Mouse (Mus musculus) MEL (cell line): Measurements from ENCODE around the gene Rae1. TPM values are rescaled to one million over a fixed set of nuclear protein-coding genes. Genes with fewer than 3 reads are reported as not detected.

ENCODE experiments used
- DNase-seq: peaks from one replicate; pipeline ENCODE4 v3.0.0; 2011; ENCODE audit warnings: low read depth, low spot score
- H3K27ac ChIP-seq: 2 replicates; pipeline ENCODE4 v1.5.1; 2012; ENCODE audit warnings: low read depth, mild to moderate bottlenecking, control low read depth, low read length, moderate library complexity; ENCODE audit not compliant: control insufficient read depth
- H3K27me3 ChIP-seq, 2 experiments: fragments of 150-350 bp in 1 of 2; sonication (generic) in 1 of 2; 2 replicates each; pipeline ENCODE4 v1.6.1; 2012; ENCODE audit warnings: low read length in 2 of 2, mild to moderate bottlenecking in 2 of 2, improper control_type of control experiment in 1 of 2, moderate library complexity in 1 of 2; ENCODE audit not compliant: insufficient read depth in 2 of 2, control insufficient read depth in 1 of 2
- H3K36me3 ChIP-seq, 2 experiments: 2 replicates each; pipeline ENCODE4 v1.6.1; 2012 to 2014; ENCODE audit warnings: low read length in 2 of 2, improper control_type of control experiment in 1 of 2, inconsistent platforms in 1 of 2, mild to moderate bottlenecking in 1 of 2; ENCODE audit not compliant: insufficient read depth in 2 of 2, control insufficient read depth in 1 of 2
- H3K4me1 ChIP-seq, 2 experiments: fragments of 150-350 bp in 1 of 2; sonication (generic) in 1 of 2; 2 replicates each; pipeline ENCODE4 v1.6.1; 2012; ENCODE audit warnings: low read length in 2 of 2, improper control_type of control experiment in 1 of 2, mild to moderate bottlenecking in 1 of 2; ENCODE audit not compliant: insufficient read depth in 2 of 2, control insufficient read depth in 1 of 2
- H3K4me3 ChIP-seq, 2 experiments: fragments of 150-350 bp in 1 of 2; sonication (generic) in 1 of 2; 2 replicates each; pipeline ENCODE4 v1.5.1; 2012; ENCODE audit warnings: low read depth in 2 of 2, low read length in 2 of 2, mild to moderate bottlenecking in 2 of 2, moderate library complexity in 2 of 2, control low read depth in 1 of 2, improper control_type of control experiment in 1 of 2; ENCODE audit not compliant: control insufficient read depth in 1 of 2, insufficient read depth in 1 of 2
- H3K79me2 ChIP-seq: 2 replicates; pipeline ENCODE4 v1.6.1; 2012; ENCODE audit warnings: mild to moderate bottlenecking, low read length, moderate library complexity; ENCODE audit not compliant: control insufficient read depth, poor library complexity, insufficient read depth
- H3K9ac ChIP-seq: 2 replicates; pipeline ENCODE4 v1.6.1; 2012; ENCODE audit warnings: low read depth, mild to moderate bottlenecking, control low read depth, low read length, moderate library complexity; ENCODE audit not compliant: control insufficient read depth, poor library complexity, severe bottlenecking
- H3K9me3 ChIP-seq: fragments of 150-350 bp; sonication (generic); replicated peaks from 2 replicates; pipeline ENCODE4 v1.6.1; 2012; ENCODE audit warnings: mild to moderate bottlenecking, low read length, improper control_type of control experiment, moderate library complexity; ENCODE audit not compliant: insufficient read depth
- CHD1 ChIP-seq: IDR thresholded peaks from 2 replicates; pipeline ENCODE4 v1.6.1; 2012; ENCODE audit warnings: low read depth, mild to moderate bottlenecking, inconsistent platforms, low read length, improper control_type of control experiment
- CHD2 ChIP-seq: IDR thresholded peaks from 2 replicates; pipeline ENCODE4 v1.6.1; 2011; ENCODE audit warnings: low read length, improper control_type of control experiment
- ELF1 ChIP-seq: IDR thresholded peaks from 2 replicates; pipeline ENCODE4 v1.6.1; 2014; ENCODE audit warnings: low read depth, mild to moderate bottlenecking, inconsistent platforms, low read length, improper control_type of control experiment, moderate library complexity
- ETS1 ChIP-seq: IDR thresholded peaks from 2 replicates; pipeline ENCODE4 v1.6.1; 2012; ENCODE audit warnings: low read depth, mild to moderate bottlenecking, inconsistent platforms, low read length, improper control_type of control experiment, moderate library complexity
- GABPA ChIP-seq: IDR thresholded peaks from 2 replicates; pipeline ENCODE4 v1.6.1; 2012; ENCODE audit warnings: low read depth, mild to moderate bottlenecking, inconsistent platforms, low read length, improper control_type of control experiment, moderate library complexity
- GATA1 ChIP-seq: IDR thresholded peaks from 2 replicates; pipeline ENCODE4 v1.6.1; 2011; ENCODE audit warnings: low read depth, low read length, improper control_type of control experiment
- JUND ChIP-seq: IDR thresholded peaks from 2 replicates; pipeline ENCODE4 v1.6.1; 2011; ENCODE audit warnings: low read depth, mild to moderate bottlenecking, improper control_type of control experiment, low read length
- MAX ChIP-seq: IDR thresholded peaks from 2 replicates; pipeline ENCODE4 v1.6.1; 2011; ENCODE audit warnings: low read length, improper control_type of control experiment
- MAZ ChIP-seq: IDR thresholded peaks from 2 replicates; pipeline ENCODE4 v1.6.1; 2012; ENCODE audit warnings: low read depth, mild to moderate bottlenecking, inconsistent platforms, low read length, improper control_type of control experiment
- MEF2A ChIP-seq: IDR thresholded peaks from 2 replicates; pipeline ENCODE4 v1.6.1; 2014; ENCODE audit warnings: low read depth, mild to moderate bottlenecking, inconsistent platforms, low read length, improper control_type of control experiment; ENCODE audit not compliant: poor library complexity, insufficient replicate concordance, severe bottlenecking; ENCODE audit errors: extremely low read depth
- MXI1 ChIP-seq: IDR thresholded peaks from 2 replicates; pipeline ENCODE4 v1.6.1; 2011; ENCODE audit warnings: mild to moderate bottlenecking, low read depth, low read length, improper control_type of control experiment
- MYB ChIP-seq: IDR thresholded peaks from 2 replicates; pipeline ENCODE4 v1.6.1; 2011; ENCODE audit warnings: mild to moderate bottlenecking, low read depth, low read length, improper control_type of control experiment
- MYC ChIP-seq: IDR thresholded peaks from 2 replicates; pipeline ENCODE4 v1.6.1; 2011; ENCODE audit warnings: low read depth, mild to moderate bottlenecking, low read length, improper control_type of control experiment, moderate library complexity
- POLR2A ChIP-seq, 2 experiments: IDR thresholded peaks; 2 replicates each; pipeline ENCODE4 v1.6.1; 2011 to 2012; ENCODE audit warnings: low read length in 2 of 2, mild to moderate bottlenecking in 2 of 2, control low read depth in 1 of 2, improper control_type of control experiment in 1 of 2, low read depth in 1 of 2, moderate library complexity in 1 of 2; ENCODE audit not compliant: control insufficient read depth in 1 of 2, insufficient read depth in 1 of 2, poor library complexity in 1 of 2
- POLR2AphosphoS2 ChIP-seq: IDR thresholded peaks from 2 replicates; pipeline ENCODE4 v1.6.1; 2011; ENCODE audit warnings: low read length, improper control_type of control experiment
- POLR2AphosphoS5 ChIP-seq: IDR thresholded peaks from 2 replicates; pipeline ENCODE4 v1.6.1; 2012; ENCODE audit warnings: low read depth, borderline replicate concordance, mild to moderate bottlenecking, inconsistent platforms, low read length, moderate library complexity, mixed read lengths
- RAD21 ChIP-seq: IDR thresholded peaks from 2 replicates; pipeline ENCODE4 v1.6.1; 2011; ENCODE audit warnings: mild to moderate bottlenecking, low read depth, low read length, improper control_type of control experiment
- RCOR1 ChIP-seq: IDR thresholded peaks from 2 replicates; pipeline ENCODE4 v1.6.1; 2012; ENCODE audit warnings: low read depth, mild to moderate bottlenecking, inconsistent platforms, low read length, improper control_type of control experiment
- SIN3A ChIP-seq: IDR thresholded peaks from 2 replicates; pipeline ENCODE4 v1.6.1; 2012; ENCODE audit warnings: low read length, improper control_type of control experiment, inconsistent platforms
- TAL1 ChIP-seq: IDR thresholded peaks from 2 replicates; pipeline ENCODE4 v1.6.1; 2012; ENCODE audit warnings: mild to moderate bottlenecking, inconsistent platforms, low read length, moderate library complexity, mixed read lengths
- TCF12 ChIP-seq: IDR thresholded peaks from 2 replicates; pipeline ENCODE4 v1.6.1; 2014; ENCODE audit warnings: low read depth, mild to moderate bottlenecking, inconsistent platforms, low read length, improper control_type of control experiment, moderate library complexity
- USF1 ChIP-seq: IDR thresholded peaks from 2 replicates; pipeline ENCODE4 v1.6.1; 2014; ENCODE audit warnings: low read depth, mild to moderate bottlenecking, inconsistent platforms, low read length, improper control_type of control experiment, moderate library complexity
- ZMIZ1 ChIP-seq: IDR thresholded peaks from 2 replicates; pipeline ENCODE4 v1.6.1; 2012; ENCODE audit warnings: low read depth, mild to moderate bottlenecking, inconsistent platforms, low read length, improper control_type of control experiment, moderate library complexity
- ZNF384 ChIP-seq: IDR thresholded peaks from 2 replicates; pipeline ENCODE4 v1.6.1; 2012; ENCODE audit warnings: low read depth, mild to moderate bottlenecking, inconsistent platforms, low read length, improper control_type of control experiment
- polyA plus RNA-seq, 2 experiments: library from polyadenylated mRNA; stranded (reverse) in 1 of 2; unstranded in 1 of 2; fragments of >175 nt in 1 of 2; fragments of >200 nt in 1 of 2; gene quantifications; 2 replicates each; pipeline versions ENCODE4 v1.2.1 to v1.2.4; 2012; ENCODE audit warnings: low replicate concordance in 2 of 2, low read depth in 1 of 2; ENCODE audit not compliant: insufficient read length in 2 of 2, insufficient read depth in 1 of 2, missing spikeins in 1 of 2
- total RNA-seq: library from RNA; depleted of rRNA; stranded (reverse); fragments of 300-350 nt; gene quantifications from 2 replicates; pipeline ENCODE4 v1.2.3, GENCODE M21; 2012

Rae1 gene
- total and polyA plus RNA-seq, 3 experiments: 156 to 172 TPM; not detected in 1

- Histone ChIP-seq H3K27me3 (no peaks in the 10 kb centered on the region), H3K9ac (no peak overlapping the region), H3K36me3 (peaks cover 9 to 23% of the 10 kb centered on the region in 2 experiments), H3K4me3 (no peak overlapping the region), H3K79me2 (peaks cover 19% of the 10 kb centered on the region), H3K27ac (no peak overlapping the region), H3K9me3 (no peaks in the 10 kb centered on the region), H3K4me1 (peaks cover 18 to 35% of the 10 kb centered on the region in 2 experiments)
- TF ChIP-seq ZNF384: no peak
- no peak for TF ChIP-seq ZMIZ1
- TF ChIP-seq MEF2A: no peak
- no peak for TF ChIP-seq MYC
- DNase-seq: no peak
Observed at GRCm38 (mm10) chr2:173030591-173031338, 30.8 kb downstream of the Rae1 start.

GRCm38 (mm10) chr2:173033531-173033930 lies 33.6 kb downstream of the Rae1 start:
- Histone ChIP-seq H3K4me3 (no peak overlapping the region), H3K79me2 (peaks cover 3% of the 10 kb centered on the region; the same call in 1 of the 2 replicates), H3K4me1 (peaks cover 42 to 49% of the 10 kb centered on the region in 2 experiments), H3K27me3 (no peaks in the 10 kb centered on the region), H3K9ac (no peak overlapping the region), H3K9me3 (no peaks in the 10 kb centered on the region), H3K36me3 (peaks cover 6 to 39% of the 10 kb centered on the region in 2 experiments), H3K27ac (no peak overlapping the region)
- TF ChIP-seq MXI1 (no peak), MYC (no peak), ELF1 (no peak), ETS1 (no peak), MAX (no peak), RCOR1 (no peak), POLR2A (IDR thresholded peaks at IDR 0.05; ENCODE audit: control insufficient read depth in 1 of 2, insufficient read depth in 1 of 2, low read depth in 1 of 2, low read length in 2 of 2, poor library complexity in 1 of 2) (no peak)
- DNase-seq: no peak

- H3K9ac ChIP-seq: no peak overlapping the region
- TF ChIP-seq GABPA (no peak), GATA1 (peak; percentile 92), MEF2A (peak; percentile 21; the same call in 1 of the 2 replicates), MYB (peak; percentile 58; the same call in 1 of the 2 replicates), POLR2AphosphoS5 (no peak), ETS1 (peak; percentile 92), MAZ (peak; percentile 95), TAL1 (peak; percentile 97), RAD21 (no peak), RCOR1 (peak; percentile 73), JUND (no peak), USF1 (peak; percentile 42; the same call in 1 of the 2 replicates), POLR2AphosphoS2 (no peak), ELF1 (0 out of 2 replicates have a peak, but pooled peaks have one; percentile 47), CHD2 (peak; percentile 30; the same call in 1 of the 2 replicates), SIN3A (peak; percentile 77), CHD1 (no peak), ZNF384 (no peak), TCF12 (peak; percentile 99)
Observed at GRCm38 (mm10) chr2:173034998-173035397, 35.1 kb downstream of the Rae1 start.

More at GRCm38 (mm10) chr2:173034998-173035397, 35.1 kb downstream of the Rae1 start:
- Histone ChIP-seq H3K36me3 (peaks cover 6 to 45% of the 10 kb centered on the region in 2 experiments), H3K4me1 (peaks cover 43 to 60% of the 10 kb centered on the region in 2 experiments), H3K4me3 (no peak overlapping the region), H3K27ac (peak overlapping the region; percentile 61), H3K27me3 (no peaks in the 10 kb centered on the region), H3K9me3 (no peaks in the 10 kb centered on the region), H3K79me2 (no peaks in the 10 kb centered on the region; the same call in 1 of the 2 replicates)
- DNase-seq: no peak
